ENCODE assay signal across 8 mouse cellular contexts in genomic region chr5:135148715-135149052, GRCm38 (mm10). TPM values are rescaled to one million over a fixed set of nuclear protein-coding genes. Genes with fewer than 3 reads are reported as not detected.
A peak's percentile ranks its signal among the peaks of the same experiment; 100 is the strongest.
DNase-seq lines count a peak whose midpoint lies in the region; ATAC-seq and TF ChIP-seq lines count a peak whose summit lies in the region.

No protein-coding gene starts in this region.

- no peak for TF ChIP-seq CTCF in left cerebral cortex, adult 2 months (IDR thresholded peaks at IDR 0.05)

- peaks cover 7% of the 10 kb centered on the region; the same call in 1 of the 2 replicates for H3K4me1 ChIP-seq in embryonic facial prominence, embryonic 12.5 days
- peaks cover 5% of the 10 kb centered on the region; the same call in 1 of the 2 replicates for H3K4me1 ChIP-seq in intestine, embryonic 15.5 days (replicated peaks)
- H3K4me1 ChIP-seq in neural tube, embryonic 12.5 days, result 0 out of 2 replicates have a peak, but pooled peaks cover 3% of the 10 kb centered on the region

- intact Hi-C loops in left cerebral cortex, adult 2 months (cut with DNase I), result loop anchor here (1.0 to 5.0 kb wide), 3 partner anchors 20 to 141 kb away; partner anchors contain the start of genes Abhd11, Baz1b and Bcl7b

- H3K9ac ChIP-seq in embryonic facial prominence, embryonic 12.5 days, result peak overlapping the region; percentile 72
- H3K9ac ChIP-seq in intestine, embryonic 15.5 days, result peak overlapping the region; percentile 50
- H3K9ac ChIP-seq in neural tube, embryonic 12.5 days, result peak overlapping the region; percentile 52

- H3K27me3 ChIP-seq in embryonic facial prominence, embryonic 12.5 days, result no peaks in the 10 kb centered on the region
- no peaks in the 10 kb centered on the region for H3K27me3 ChIP-seq in intestine, embryonic 15.5 days (replicated peaks)
- no peaks in the 10 kb centered on the region for H3K27me3 ChIP-seq in neural tube, embryonic 12.5 days (replicated peaks)

- DNase-seq in left cerebral cortex, adult 2 months (ENCODE audit: extremely low spot score in 1 of 2, low spot score in 2 of 2), result no peak
- no peak for DNase-seq in left cerebral cortex, adult 18-20 months (ENCODE audit: low spot score in 2 of 2)
- no peak for DNase-seq in frontal cortex, postnatal 14 days (ENCODE audit: low spot score in 2 of 2)
- DNase-seq in layer of hippocampus, postnatal 36 days, result no peak
- DNase-seq in right cerebral cortex, postnatal 10 days (ENCODE audit: low spot score in 2 of 2), result no peak

- H3K27ac ChIP-seq in left cerebral cortex, adult 2 months, result peak overlapping the region; percentile 88
- H3K27ac ChIP-seq in embryonic facial prominence, embryonic 12.5 days, result peak overlapping the region; percentile 93
- H3K27ac ChIP-seq in intestine, embryonic 15.5 days, result peak overlapping the region; percentile 72
- no peak overlapping the region for H3K27ac ChIP-seq in neural tube, embryonic 12.5 days

- no peak for ATAC-seq in embryonic facial prominence, embryonic 12.5 days (ENCODE audit: insufficient number of reproducible peaks, insufficient read depth, low FRiP score, low TSS enrichment)
- no peak; the same call in 1 of the 2 replicates for ATAC-seq in intestine, embryonic 15.5 days
- ATAC-seq in neural tube, embryonic 12.5 days (ENCODE audit: low FRiP score, low read depth), result no peak

- 1% methylated on average over 13 of the region's 13 CpGs for WGBS in embryonic facial prominence, embryonic 12.5 days
- WGBS in intestine, embryonic 15.5 days, result under 1% methylated on average over 13 of the region's 13 CpGs
- under 1% methylated on average over 13 of the region's 13 CpGs for WGBS in neural tube, embryonic 12.5 days

- H3K4me3 ChIP-seq in left cerebral cortex, adult 2 months, result peak overlapping the region; percentile 89
- peak overlapping the region; percentile 70 for H3K4me3 ChIP-seq in embryonic facial prominence, embryonic 12.5 days
- H3K4me3 ChIP-seq in intestine, embryonic 15.5 days (replicated peaks), result peak overlapping the region; percentile 86
- H3K4me3 ChIP-seq in neural tube, embryonic 12.5 days, result peak overlapping the region; percentile 74

- H3K9me3 ChIP-seq in embryonic facial prominence, embryonic 12.5 days, result no peaks in the 10 kb centered on the region
- no peaks in the 10 kb centered on the region for H3K9me3 ChIP-seq in intestine, embryonic 15.5 days
- no peaks in the 10 kb centered on the region for H3K9me3 ChIP-seq in neural tube, embryonic 12.5 days

- peaks cover 11% of the 10 kb centered on the region for H3K36me3 ChIP-seq in embryonic facial prominence, embryonic 12.5 days
- H3K36me3 ChIP-seq in intestine, embryonic 15.5 days, result no peaks in the 10 kb centered on the region; the same call in 1 of the 2 replicates
- H3K36me3 ChIP-seq in neural tube, embryonic 12.5 days, result peaks cover 3% of the 10 kb centered on the region

- H3K4me2 ChIP-seq in embryonic facial prominence, embryonic 12.5 days (replicated peaks), result peak overlapping the region; percentile 72
- peak overlapping the region; percentile 71 for H3K4me2 ChIP-seq in intestine, embryonic 15.5 days (replicated peaks)
- peak overlapping the region; percentile 65 for H3K4me2 ChIP-seq in neural tube, embryonic 12.5 days (replicated peaks)

RNA-seq across cellular contexts. Expression of gene Tbl2, which starts 0.8 kb away (rescaled TPM):
- total RNA-seq in left cerebral cortex, adult 2 months (2021), result 10 to 100 TPM; 26.1 to 27.0 TPM
- 10 to 100 TPM; 24.9 to 26.9 TPM for total RNA-seq in left cerebral cortex, adult 18-20 months (2021)
- 24.8 and 30.0 TPM in 2 replicates for polyA plus RNA-seq in embryonic facial prominence, embryonic 12.5 days (2016; fragmentation: Nextera tagmentation; extraction: Ambion mirVana)
- polyA plus RNA-seq in intestine, embryonic 15.5 days (2015; fragmentation: Nextera tagmentation; extraction: Ambion mirVana), result 26.3 and 28.0 TPM in 2 replicates
- polyA plus RNA-seq in neural tube, embryonic 12.5 days (2016; fragmentation: Nextera tagmentation; extraction: Ambion mirVana), result 23.6 and 23.8 TPM in 2 replicates
- 10 to 100 TPM; 32.3 to 33.0 TPM for total RNA-seq in layer of hippocampus, postnatal 36 days (2021)

RNA-seq across cellular contexts. Expression of gene Bcl7b, which starts 19.4 kb away (rescaled TPM):
- total RNA-seq in left cerebral cortex, adult 2 months (2021), result 10 to 100 TPM; 50.6 to 54.6 TPM
- 10 to 100 TPM; 56.0 to 57.9 TPM for total RNA-seq in left cerebral cortex, adult 18-20 months (2021)
- polyA plus RNA-seq in embryonic facial prominence, embryonic 12.5 days (2016; fragmentation: Nextera tagmentation; extraction: Ambion mirVana), result 47.5 and 47.7 TPM in 2 replicates
- 50.2 and 50.3 TPM in 2 replicates for polyA plus RNA-seq in intestine, embryonic 15.5 days (2015; fragmentation: Nextera tagmentation; extraction: Ambion mirVana)
- 50.1 and 50.2 TPM in 2 replicates for polyA plus RNA-seq in neural tube, embryonic 12.5 days (2016; fragmentation: Nextera tagmentation; extraction: Ambion mirVana)
- total RNA-seq in layer of hippocampus, postnatal 36 days (2021), result 10 to 100 TPM; 51.2 to 51.5 TPM

RNA-seq across cellular contexts. Expression of gene Baz1b, which starts 38.4 kb away (rescaled TPM):
- total RNA-seq in left cerebral cortex, adult 2 months (2021), result 10 to 100 TPM; 76.2 to 79.7 TPM
- 10 to 100 TPM; 78.1 to 79.2 TPM for total RNA-seq in left cerebral cortex, adult 18-20 months (2021)
- 68.7 and 69.0 TPM in 2 replicates for polyA plus RNA-seq in embryonic facial prominence, embryonic 12.5 days (2016; fragmentation: Nextera tagmentation; extraction: Ambion mirVana)
- 33.1 and 34.1 TPM in 2 replicates for polyA plus RNA-seq in intestine, embryonic 15.5 days (2015; fragmentation: Nextera tagmentation; extraction: Ambion mirVana)
- polyA plus RNA-seq in neural tube, embryonic 12.5 days (2016; fragmentation: Nextera tagmentation; extraction: Ambion mirVana), result 54.7 and 58.6 TPM in 2 replicates
- total RNA-seq in layer of hippocampus, postnatal 36 days (2021), result 10 to 100 TPM; 78.5 to 86.3 TPM

RNA-seq across cellular contexts. Expression of gene Mlxipl, which starts 59.0 kb away (rescaled TPM):
- total RNA-seq in left cerebral cortex, adult 2 months (2021), result 1 to 10 TPM; 3.7 to 3.8 TPM
- total RNA-seq in left cerebral cortex, adult 18-20 months (2021), result 1 to 10 TPM; 3.2 to 4.4 TPM
- polyA plus RNA-seq in embryonic facial prominence, embryonic 12.5 days (2016; fragmentation: Nextera tagmentation; extraction: Ambion mirVana), result 3.3 and 3.8 TPM in 2 replicates
- 6.5 and 8.7 TPM in 2 replicates for polyA plus RNA-seq in intestine, embryonic 15.5 days (2015; fragmentation: Nextera tagmentation; extraction: Ambion mirVana)
- polyA plus RNA-seq in neural tube, embryonic 12.5 days (2016; fragmentation: Nextera tagmentation; extraction: Ambion mirVana), result 0.58 and 0.66 TPM in 2 replicates
- total RNA-seq in layer of hippocampus, postnatal 36 days (2021), result 1 to 10 TPM; 3.6 to 5.2 TPM
